Mouse (Mus musculus) adrenal gland, postnatal 36 days (tissue): Measurements from ENCODE around the gene Lin7b. TPM values are rescaled to one million over a fixed set of nuclear protein-coding genes. Genes with fewer than 3 reads are reported as not detected.
A peak's percentile ranks its signal among the peaks of the same experiment; 100 is the strongest.
"Not testable (repeated sequence)": the region's sequence is repeated elsewhere in the genome, so short reads cannot be mapped to it uniquely, and the experiment has no call there.

Experiments used
- DNase-seq, 2 experiments: peaks; one replicate each; pipeline ENCODE4 v3.0.0; 2021; ENCODE audit warnings: mixed read lengths in 1 of 2
- long read RNA-seq, 2 experiments: library from polyadenylated mRNA; stranded (forward); transcript quantifications; one replicate each; pipeline ENCODE4 v2.0.0; 2021; ENCODE audit warnings: borderline sequencing depth in 2 of 2
- total RNA-seq, 2 experiments: library from RNA; stranded (reverse); gene quantifications; 2 replicates each; pipeline ENCODE4 v1.2.3; 2021

Gene Lin7b
- 1 to 10 TPM in 1 of 2 experiments, under 1 TPM in 1; 0.70 to 2.8 TPM for total RNA-seq
- long read RNA-seq, experiment 1, partial matches to known transcripts = 0 of 3 reads
- long read RNA-seq, experiment 1, other reads (novel, unspliced or antisense) = 1 of 3 reads
- long read RNA-seq, experiment 2, partial matches to known transcripts = 0 of 1 reads
- long read RNA-seq, experiment 2, other reads (novel, unspliced or antisense) = 0 of 1 reads

DNA sequence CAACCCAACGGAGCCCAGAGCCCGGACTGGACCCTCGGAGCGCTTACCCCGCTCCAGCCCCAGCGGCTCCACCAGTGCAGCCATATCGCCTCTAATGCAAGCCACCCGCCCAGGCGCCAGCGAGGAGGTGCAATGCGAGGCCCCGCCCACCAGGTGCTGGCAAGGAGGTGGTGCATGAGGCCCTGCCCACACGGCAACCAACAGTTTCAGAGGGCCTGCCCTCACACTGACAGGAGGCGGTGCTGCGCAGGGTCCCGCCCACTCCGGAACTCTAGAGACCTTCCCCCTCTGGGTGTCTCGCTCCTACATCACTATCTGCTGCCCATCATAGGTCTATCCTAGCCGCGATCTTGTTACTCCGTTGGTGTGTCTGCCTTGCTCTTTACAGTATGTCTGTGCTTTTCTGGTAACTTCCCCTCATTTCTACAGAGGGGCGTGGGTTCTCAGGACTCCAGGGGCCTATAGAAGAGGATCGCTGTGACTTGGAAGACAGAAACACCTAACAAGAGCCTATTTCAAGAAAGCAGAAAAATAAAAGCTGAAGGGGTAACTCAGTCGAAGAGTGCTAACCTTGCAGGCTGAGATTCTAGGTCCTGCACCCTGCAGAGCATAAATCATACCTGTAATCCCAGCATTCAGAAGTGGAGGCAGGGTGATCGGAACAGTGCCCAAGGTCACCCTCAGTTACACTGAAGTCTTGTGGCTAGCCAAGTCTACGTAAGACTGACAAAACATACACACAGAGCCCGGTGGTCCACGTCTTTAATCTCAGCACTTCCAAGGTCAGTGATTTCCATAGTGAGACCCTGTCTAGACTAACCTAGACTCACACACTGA, at the start of gene Lin7b:
TSS of gene Lin7b (minus strand) at position 109 of the 837 bp plus-strand sequence.
- DNase-seq = peak; percentile 93 to 96

- DNase-seq = no peak
These were observed 47.6 kb upstream of the Lin7b start for GRCm38 (mm10) chr7:45417962-45418492.

DNA sequence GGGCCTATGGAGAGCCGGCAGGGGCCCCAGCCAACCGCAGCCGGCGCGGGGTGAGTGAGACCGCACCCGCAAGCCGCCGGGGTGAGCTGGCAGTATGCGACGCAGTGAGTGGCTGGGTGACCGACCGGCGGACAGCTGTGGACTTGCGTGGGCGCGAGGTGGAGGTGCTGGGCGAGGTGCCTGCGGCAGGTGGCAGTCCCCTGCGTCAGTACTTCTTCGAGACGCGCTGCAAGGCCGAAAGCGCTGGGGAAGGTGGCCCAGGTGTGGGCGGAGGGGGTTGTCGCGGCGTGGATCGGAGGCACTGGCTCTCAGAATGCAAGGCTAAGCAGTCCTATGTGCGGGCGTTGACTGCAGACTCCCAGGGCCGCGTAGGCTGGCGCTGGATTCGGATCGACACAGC, 45.3 kb upstream of the Lin7b start:
- DNase-seq = no peak

- no peak for DNase-seq
These were observed 44.4 kb upstream of the Lin7b start for GRCm38 (mm10) chr7:45414740-45415224.

DNA sequence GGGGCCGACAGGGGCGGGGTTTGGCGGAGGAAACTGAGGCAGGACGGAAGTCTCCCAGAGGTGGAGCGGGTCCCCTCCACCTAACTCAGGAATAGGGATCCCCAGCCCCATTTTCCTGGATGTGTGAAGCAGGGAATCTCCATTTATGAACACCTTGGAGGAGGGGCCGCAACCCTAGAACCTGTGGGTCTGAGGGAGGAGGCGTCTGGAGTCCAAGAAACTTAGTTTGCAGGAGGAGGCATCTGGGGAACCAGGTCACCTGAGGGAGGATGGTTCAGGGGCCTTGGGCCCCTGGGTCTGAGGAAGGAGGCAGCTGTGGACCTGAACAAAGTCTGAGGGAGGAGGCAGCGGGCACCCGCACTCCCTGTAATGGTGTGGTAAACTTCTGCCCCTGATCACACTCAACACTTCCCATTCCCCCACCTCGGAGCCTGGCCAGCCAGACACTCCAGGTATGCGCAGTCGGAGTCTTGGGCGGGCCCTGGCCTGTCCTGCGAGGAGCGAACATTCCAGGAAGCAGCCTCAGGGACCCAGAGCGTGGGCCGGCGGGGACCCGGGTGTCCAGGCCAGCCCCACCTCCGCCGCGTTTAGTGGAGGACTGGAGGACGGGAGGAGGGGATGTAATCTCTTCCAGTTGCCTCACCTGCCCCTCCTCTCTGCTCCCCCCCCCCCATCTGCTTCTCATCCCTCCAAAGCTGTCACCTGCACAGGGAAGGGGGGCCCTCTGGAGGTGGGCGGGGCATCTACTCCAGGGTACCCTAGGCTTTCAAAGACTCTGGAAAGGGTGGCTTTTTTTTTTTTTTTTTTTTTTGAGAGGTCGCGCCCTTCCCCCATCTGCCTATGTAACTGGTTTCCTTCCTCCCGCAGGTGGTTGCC, 43.7 kb upstream of the Lin7b start:
- no peak for DNase-seq

- DNase-seq = peak; percentile 21 to 26
These were observed 42.9 kb upstream of the Lin7b start, which contains the start of gene Ntf5 for GRCm38 (mm10) chr7:45413113-45413863. Ntf5 (plus strand) TSS chr7:45413695.

DNA sequence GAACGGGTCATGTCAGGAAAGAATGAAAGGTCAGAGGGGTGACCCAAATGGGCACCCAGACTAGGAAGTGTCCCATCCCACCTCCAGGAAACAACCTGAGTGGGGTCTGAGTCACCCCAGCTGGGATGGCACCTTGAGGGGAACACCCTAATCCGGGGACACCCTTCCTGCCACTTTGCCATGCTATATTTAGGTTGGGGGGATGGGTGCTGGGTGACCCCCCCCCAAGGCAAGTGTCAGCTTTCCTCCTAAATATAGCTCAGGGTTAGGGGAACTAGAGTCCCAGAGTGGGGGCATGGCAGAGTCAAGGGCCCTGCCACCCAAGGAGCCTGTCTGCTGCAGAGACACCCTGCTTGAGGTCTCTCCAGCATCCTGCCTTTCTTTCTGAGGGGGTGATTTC, 42.0 kb upstream of the Lin7b start:
- DNase-seq = no peak

GRCm38 (mm10) chr7:45409497-45410163, 39.2 kb upstream of the Lin7b start:
- no peak for DNase-seq

- DNase-seq = no peak
These were observed 38.6 kb upstream of the Lin7b start for GRCm38 (mm10) chr7:45408949-45409348.

DNA sequence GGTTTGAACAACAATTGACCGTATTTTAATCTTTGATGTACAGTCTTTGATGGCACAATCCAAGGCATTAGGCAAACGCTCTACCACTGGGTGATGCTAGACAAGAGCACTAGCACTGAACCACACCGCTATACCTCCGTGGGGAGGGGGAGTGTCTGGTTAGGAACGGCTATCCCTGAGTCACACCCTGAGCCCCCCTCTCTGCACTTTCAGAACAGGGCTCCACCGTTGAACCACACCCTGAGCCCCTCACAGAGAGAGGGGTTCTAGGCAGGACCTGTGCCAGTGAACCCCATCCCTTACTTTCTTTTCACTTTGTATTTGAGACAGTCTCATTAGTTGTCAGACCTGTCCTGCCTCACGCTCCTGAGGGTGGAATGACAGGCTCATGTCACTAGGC, 38.0 kb upstream of the Lin7b start:
- no peak for DNase-seq

DNA sequence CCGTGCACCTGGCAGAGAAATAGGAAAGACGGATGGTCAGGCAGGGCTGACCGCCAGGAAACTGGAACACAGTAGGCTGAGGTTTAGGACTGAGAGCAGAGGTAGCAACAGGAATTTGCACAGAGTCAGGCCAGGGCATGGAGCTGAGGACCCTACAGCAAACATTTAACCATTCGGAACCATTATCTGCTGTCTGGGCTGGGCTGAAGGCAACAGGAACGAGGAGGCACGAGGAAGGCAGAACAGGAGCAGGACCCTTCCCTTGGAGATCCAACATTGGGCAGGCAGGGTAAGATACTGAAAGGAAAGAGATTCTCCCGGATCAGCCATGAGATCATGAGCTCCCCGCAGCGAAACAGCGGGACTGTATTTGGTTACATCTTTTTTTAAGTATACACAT, 37.5 kb upstream of the Lin7b start:
- DNase-seq = no peak

DNA sequence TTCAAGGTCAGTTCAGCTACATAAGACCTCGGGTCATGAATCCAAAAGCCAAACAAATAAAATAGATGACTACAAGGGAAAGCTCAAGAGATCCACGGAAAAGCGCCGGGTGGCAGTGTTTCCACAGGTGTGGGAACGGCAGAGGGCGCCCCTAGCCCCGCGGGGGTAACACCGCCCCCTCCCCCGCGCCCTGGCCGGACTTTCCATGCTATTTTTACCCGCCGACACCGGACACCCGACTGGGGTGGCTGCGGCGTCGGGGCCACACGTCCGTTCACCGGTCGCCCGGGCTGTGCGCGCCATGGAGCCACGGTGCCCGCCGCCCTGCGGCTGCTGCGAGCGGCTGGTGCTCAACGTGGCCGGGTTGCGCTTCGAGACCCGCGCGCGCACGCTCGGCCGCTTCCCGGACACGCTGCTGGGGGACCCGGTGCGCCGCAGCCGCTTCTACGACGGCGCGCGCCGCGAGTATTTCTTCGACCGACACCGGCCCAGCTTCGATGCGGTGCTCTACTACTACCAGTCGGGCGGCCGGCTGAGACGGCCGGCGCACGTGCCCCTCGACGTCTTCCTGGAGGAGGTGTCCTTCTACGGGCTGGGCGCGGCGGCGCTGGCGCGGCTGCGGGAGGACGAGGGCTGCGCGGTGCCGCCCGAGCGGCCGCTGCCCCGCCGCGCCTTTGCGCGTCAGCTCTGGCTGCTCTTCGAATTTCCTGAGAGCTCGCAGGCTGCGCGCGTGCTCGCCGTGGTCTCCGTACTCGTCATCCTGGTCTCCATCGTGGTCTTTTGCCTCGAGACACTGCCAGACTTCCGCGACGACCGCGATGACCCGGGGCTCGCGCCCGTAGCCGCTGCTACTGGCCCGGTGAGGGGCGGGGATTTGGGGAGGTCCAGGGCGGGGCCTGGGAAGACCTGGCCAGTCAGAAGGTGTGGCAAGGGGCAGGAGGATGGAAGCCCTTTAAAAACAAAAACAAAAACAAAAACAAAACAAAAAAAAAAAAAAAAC, 36.1 kb upstream of the Lin7b start:
- DNase-seq = peak; percentile 47 to 49

DNA sequence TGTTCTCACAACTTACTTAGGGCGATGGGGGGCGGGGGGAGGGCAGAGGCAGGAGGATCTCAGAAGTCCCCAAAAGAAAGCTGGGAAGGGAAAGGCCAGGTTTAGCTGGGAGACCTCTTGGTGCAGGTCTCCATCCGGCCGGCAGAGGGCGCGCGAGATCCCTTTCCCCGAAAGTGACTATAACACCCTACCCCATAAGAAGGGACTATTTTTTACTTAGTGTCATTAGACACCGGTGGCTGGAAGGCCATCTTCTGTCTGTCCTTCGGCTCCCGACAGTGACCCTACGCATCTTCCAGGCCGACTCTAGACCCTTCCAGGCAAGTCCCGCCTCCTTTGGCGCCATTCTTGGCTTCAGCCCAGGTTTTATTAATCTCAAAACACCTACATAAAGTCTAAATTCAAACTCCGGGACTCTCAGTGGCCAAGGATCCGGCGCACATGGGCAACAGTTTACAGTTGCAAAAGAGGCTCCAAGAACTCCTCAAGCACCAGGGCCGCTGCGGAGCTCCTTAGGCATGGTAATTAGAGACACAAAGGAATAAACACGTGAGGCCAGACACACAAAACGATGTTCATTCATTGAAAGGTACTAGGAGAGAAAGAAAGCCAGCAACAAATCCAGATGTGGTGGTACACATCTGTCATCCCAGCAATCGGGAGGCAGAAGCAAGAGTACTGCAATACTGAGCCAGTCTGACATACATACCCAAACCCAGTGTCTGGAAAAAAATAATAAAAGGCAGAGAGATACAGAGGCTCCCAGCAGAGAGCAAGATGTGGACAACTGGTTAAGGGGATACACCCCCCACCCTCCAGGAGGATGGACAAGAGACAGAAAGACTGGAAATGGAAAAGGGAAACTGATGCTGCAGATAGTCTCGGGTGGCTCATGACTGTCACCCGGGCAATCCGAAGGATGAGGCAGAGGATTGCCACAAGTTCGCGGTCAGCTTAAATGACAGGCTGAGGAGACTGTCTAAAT, 35.0 kb upstream of the Lin7b start, which contains the start of gene Kcna7:
TSS of gene Kcna7 (plus strand) at position 563 of the 985 bp plus-strand sequence.
- DNase-seq = peak; percentile 79 to 86

GRCm38 (mm10) chr7:45403532-45404261, 33.3 kb upstream of the Lin7b start:
- peak; percentile 75 to 82 for DNase-seq

DNA sequence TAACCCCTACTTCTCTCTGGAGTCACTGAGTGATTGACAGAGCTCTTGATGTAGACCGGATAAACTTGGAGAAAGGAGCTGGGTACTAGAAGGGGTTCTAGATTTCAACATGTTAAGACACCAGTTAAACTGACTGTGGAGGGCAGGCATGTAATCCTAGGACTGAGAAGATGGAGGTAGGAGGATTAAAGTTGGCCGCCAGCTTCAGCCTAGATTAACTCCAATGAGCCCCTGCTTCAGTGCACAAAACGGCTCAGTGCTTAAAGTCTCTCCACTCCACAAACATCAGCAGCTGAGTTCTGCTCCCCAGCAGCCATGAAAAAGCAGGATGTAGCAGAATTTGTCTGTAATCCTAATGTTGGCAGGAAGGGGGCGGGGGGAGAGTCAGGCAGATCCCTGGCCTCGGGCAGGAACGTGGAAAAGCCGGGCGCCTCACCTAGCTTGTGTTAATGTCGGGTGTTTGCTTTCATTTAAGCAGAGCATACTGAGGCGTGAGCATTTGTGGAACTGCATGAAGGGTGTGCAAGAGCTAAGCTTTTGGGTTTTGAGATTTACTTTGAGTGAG, 31.2 kb upstream of the Lin7b start:
- DNase-seq = no peak

DNA sequence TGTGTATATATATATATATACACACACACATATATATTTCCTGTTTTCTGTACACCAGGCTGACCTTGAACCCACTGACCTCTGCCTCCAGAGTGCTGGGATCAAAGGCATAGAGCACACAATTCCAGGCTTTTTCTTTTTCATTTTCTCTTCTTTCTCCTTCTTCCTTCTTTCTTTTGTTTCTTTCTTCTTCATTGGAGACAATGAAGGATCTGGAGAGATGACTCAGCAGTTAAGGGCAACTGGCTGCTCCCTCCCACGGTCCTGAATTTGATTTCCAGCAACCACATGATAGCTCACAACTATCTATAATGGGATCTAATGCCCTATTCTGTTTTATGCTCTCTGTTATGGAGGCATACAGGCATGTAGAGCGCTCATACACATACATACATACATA, 26.4 kb upstream of the Lin7b start:
- no peak for DNase-seq

GRCm38 (mm10) chr7:45396337-45396775, 26.0 kb upstream of the Lin7b start:
- not testable (repeated sequence) for DNase-seq
